Mouse (Mus musculus): Measurements from ENCODE around the gene Cdsn. TPM values are rescaled to one million over a fixed set of nuclear protein-coding genes. Genes with fewer than 3 reads are reported as not detected.
A peak's percentile ranks its signal among the peaks of the same experiment; 100 is the strongest.

The Cdsn gene
- polyA plus RNA-seq, 1 experiment from 2014 or later: 0.11 TPM

GRCm38 (mm10) chr17:35513886-35514285, 38.0 kb upstream of the Cdsn start:
- Histone ChIP-seq H3K9me3 (no peaks in the 10 kb centered on the region), H3K9ac (replicated peaks) (no peak overlapping the region), H3K27me3 (peaks cover 17% of the 10 kb centered on the region), H3K4me3 (replicated peaks) (no peak overlapping the region), H3K27ac (no peak overlapping the region), H3K36me3 (no peaks in the 10 kb centered on the region), H3K4me1 (replicated peaks) (peaks cover 37% of the 10 kb centered on the region), H3K4me2 (replicated peaks) (no peak overlapping the region)
- ATAC-seq: no peak
- 18% methylated on average over 2 of the region's 2 CpGs for WGBS

- no peak overlapping the region for H3K27ac ChIP-seq
Observed at GRCm38 (mm10) chr17:35514756-35515155, 37.2 kb upstream of the Cdsn start.

GRCm38 (mm10) chr17:35515911-35516640, 35.9 kb upstream of the Cdsn start:
- H3K9ac ChIP-seq (replicated peaks): peak overlapping the region; percentile 54
- peaks cover 34% of the 10 kb centered on the region for H3K4me1 ChIP-seq (replicated peaks)
- H3K4me2 ChIP-seq (replicated peaks): peak overlapping the region; percentile 80
- H3K9me3 ChIP-seq: no peaks in the 10 kb centered on the region
- H3K27me3 ChIP-seq: peaks cover 10% of the 10 kb centered on the region
- peak; percentile 45 for ATAC-seq
- 7% methylated on average over 25 of the region's 25 CpGs for WGBS
- peak overlapping the region; percentile 46 for H3K4me3 ChIP-seq (replicated peaks)
- no peaks in the 10 kb centered on the region for H3K36me3 ChIP-seq
- H3K27ac ChIP-seq: no peak overlapping the region

More at GRCm38 (mm10) chr17:35514756-35515155, 37.2 kb upstream of the Cdsn start:
- H3K4me2 ChIP-seq (replicated peaks): peak overlapping the region; percentile 80
- peaks cover 11% of the 10 kb centered on the region for H3K27me3 ChIP-seq
- peaks cover 34% of the 10 kb centered on the region for H3K4me1 ChIP-seq (replicated peaks)
- no peak for ATAC-seq
- H3K9ac ChIP-seq (replicated peaks): no peak overlapping the region
- no peaks in the 10 kb centered on the region for H3K36me3 ChIP-seq
- no peaks in the 10 kb centered on the region for H3K9me3 ChIP-seq
- no peak overlapping the region for H3K4me3 ChIP-seq (replicated peaks)
- 60% methylated on average over 6 of the region's 6 CpGs for WGBS

GRCm38 (mm10) chr17:35516652-35517500, 35.1 kb upstream of the Cdsn start, which contains the start of the genes Tcf19 and Cchcr1:
Gene Tcf19, minus strand, starts transcription at chr17:35516824.
Gene Cchcr1, plus strand, starts transcription at chr17:35517100.
- 1% methylated on average over 67 of the region's 67 CpGs for WGBS
- Histone ChIP-seq H3K27me3 (peaks cover 10% of the 10 kb centered on the region), H3K36me3 (no peaks in the 10 kb centered on the region), H3K9me3 (no peaks in the 10 kb centered on the region), H3K4me3 (replicated peaks) (peak within 1 kb of the TSS; percentile 46), H3K9ac (replicated peaks) (peak within 1 kb of the TSS; percentile 54), H3K27ac (no peak within 1 kb of the TSS), H3K4me2 (replicated peaks) (peak within 1 kb of the TSS; percentile 80), H3K4me1 (replicated peaks) (peaks cover 34% of the 10 kb centered on the region)
- ATAC-seq: peak; percentile 92

GRCm38 (mm10) chr17:35517526-35517925, 34.4 kb upstream of the Cdsn start:
- no peaks in the 10 kb centered on the region for H3K36me3 ChIP-seq
- WGBS: 9% methylated on average over 12 of the region's 12 CpGs
- H3K9me3 ChIP-seq: no peaks in the 10 kb centered on the region
- H3K9ac ChIP-seq (replicated peaks): peak overlapping the region; percentile 42; the same call in 1 of the 2 replicates
- H3K27me3 ChIP-seq: peaks cover 10% of the 10 kb centered on the region
- peaks cover 34% of the 10 kb centered on the region for H3K4me1 ChIP-seq (replicated peaks)
- ATAC-seq: no peak
- peak overlapping the region; percentile 80 for H3K4me2 ChIP-seq (replicated peaks)
- H3K27ac ChIP-seq: no peak overlapping the region
- H3K4me3 ChIP-seq (replicated peaks): peak overlapping the region; percentile 46

- H3K4me2 ChIP-seq (replicated peaks): no peak overlapping the region
- no peaks in the 10 kb centered on the region for H3K9me3 ChIP-seq
- H3K9ac ChIP-seq (replicated peaks): no peak overlapping the region
- no peak overlapping the region for H3K27ac ChIP-seq
- H3K36me3 ChIP-seq: peaks cover 10% of the 10 kb centered on the region
- ATAC-seq: no peak
- no peaks in the 10 kb centered on the region for H3K27me3 ChIP-seq
- WGBS: 90% methylated on average over 9 of the region's 9 CpGs
- no peak overlapping the region for H3K4me3 ChIP-seq (replicated peaks)
- H3K4me1 ChIP-seq (replicated peaks): no peaks in the 10 kb centered on the region
Observed at GRCm38 (mm10) chr17:35524354-35524753, 27.6 kb upstream of the Cdsn start.

- no peak for ATAC-seq
- Histone ChIP-seq H3K27ac (no peak overlapping the region), H3K4me1 (replicated peaks) (peaks cover 5% of the 10 kb centered on the region; the same call in 1 of the 2 replicates), H3K9ac (replicated peaks) (no peak overlapping the region), H3K27me3 (no peaks in the 10 kb centered on the region), H3K4me3 (replicated peaks) (no peak overlapping the region), H3K4me2 (replicated peaks) (no peak overlapping the region), H3K36me3 (peaks cover 11% of the 10 kb centered on the region), H3K9me3 (no peaks in the 10 kb centered on the region)
- 77% methylated on average over 8 of the region's 8 CpGs for WGBS
Observed at GRCm38 (mm10) chr17:35526644-35527043, 25.3 kb upstream of the Cdsn start.

GRCm38 (mm10) chr17:35532360-35532759, 19.6 kb upstream of the Cdsn start:
- H3K4me3 ChIP-seq (replicated peaks): no peak overlapping the region
- no peak for ATAC-seq
- H3K4me1 ChIP-seq (replicated peaks): peaks cover 5% of the 10 kb centered on the region; the same call in 1 of the 2 replicates
- H3K27me3 ChIP-seq: no peaks in the 10 kb centered on the region
- no peaks in the 10 kb centered on the region for H3K9me3 ChIP-seq
- H3K4me2 ChIP-seq (replicated peaks): no peak overlapping the region
- H3K27ac ChIP-seq: no peak overlapping the region
- H3K9ac ChIP-seq (replicated peaks): no peak overlapping the region
- H3K36me3 ChIP-seq: 0 out of 2 replicates have a peak, but pooled peaks cover 3% of the 10 kb centered on the region
- WGBS: 26% methylated on average over 3 of the region's 3 CpGs

GRCm38 (mm10) chr17:35532901-35533300, 19.0 kb upstream of the Cdsn start, which contains the start of gene Psors1c2:
Gene Psors1c2, plus strand, starts transcription at chr17:35533201.
- Histone ChIP-seq H3K36me3 (0 out of 2 replicates have a peak, but pooled peaks cover 3% of the 10 kb centered on the region), H3K4me2 (replicated peaks) (no peak within 1 kb of the TSS), H3K4me1 (replicated peaks) (peaks cover 5% of the 10 kb centered on the region; the same call in 1 of the 2 replicates), H3K9ac (replicated peaks) (no peak within 1 kb of the TSS), H3K27ac (no peak within 1 kb of the TSS), H3K9me3 (no peaks in the 10 kb centered on the region), H3K4me3 (replicated peaks) (no peak within 1 kb of the TSS), H3K27me3 (no peaks in the 10 kb centered on the region)
- no peak for ATAC-seq
- 55% methylated on average over 7 of the region's 7 CpGs for WGBS

GRCm38 (mm10) chr17:35534343-35534742, 17.6 kb upstream of the Cdsn start:
- 0 out of 2 replicates have a peak, but pooled peaks cover 1% of the 10 kb centered on the region for H3K36me3 ChIP-seq
- peak; percentile 68; the same call in 1 of the 2 replicates for ATAC-seq
- 12% methylated on average over 6 of the region's 6 CpGs for WGBS
- H3K9me3 ChIP-seq: no peaks in the 10 kb centered on the region
- H3K27me3 ChIP-seq: no peaks in the 10 kb centered on the region
- no peak overlapping the region for H3K4me3 ChIP-seq (replicated peaks)
- no peak overlapping the region for H3K4me2 ChIP-seq (replicated peaks)
- no peak overlapping the region for H3K9ac ChIP-seq (replicated peaks)
- peaks cover 5% of the 10 kb centered on the region; the same call in 1 of the 2 replicates for H3K4me1 ChIP-seq (replicated peaks)
- no peak overlapping the region for H3K27ac ChIP-seq

GRCm38 (mm10) chr17:35537421-35537820, 14.5 kb upstream of the Cdsn start:
- Histone ChIP-seq H3K9me3 (no peaks in the 10 kb centered on the region), H3K9ac (replicated peaks) (no peak overlapping the region), H3K27me3 (no peaks in the 10 kb centered on the region), H3K4me3 (replicated peaks) (no peak overlapping the region), H3K27ac (no peak overlapping the region), H3K36me3 (no peaks in the 10 kb centered on the region), H3K4me2 (replicated peaks) (no peak overlapping the region), H3K4me1 (replicated peaks) (no peaks in the 10 kb centered on the region)
- no peak for ATAC-seq
- WGBS: 88% methylated on average over 4 of the region's 4 CpGs

GRCm38 (mm10) chr17:35538476-35538875, 13.5 kb upstream of the Cdsn start:
- Histone ChIP-seq H3K36me3 (no peaks in the 10 kb centered on the region), H3K4me1 (replicated peaks) (peaks cover 8% of the 10 kb centered on the region), H3K27ac (no peak overlapping the region), H3K9ac (replicated peaks) (no peak overlapping the region), H3K4me3 (replicated peaks) (no peak overlapping the region), H3K4me2 (replicated peaks) (no peak overlapping the region), H3K27me3 (no peaks in the 10 kb centered on the region), H3K9me3 (no peaks in the 10 kb centered on the region)
- no peak for ATAC-seq
- WGBS: 70% methylated on average over 1 of the region's 1 CpGs

Measured in midbrain, embryonic 13.5 days (tissue).